Mouse (Mus musculus) kidney, embryonic 15.5 days (tissue): ENCODE results near the gene Cln6. TPM values are rescaled to one million over a fixed set of nuclear protein-coding genes. Genes with fewer than 3 reads are reported as not detected.

Source experiments
- ATAC-seq: fragments of 200-750 bp; cut with Nextera tagmentation; replicated peaks from 2 replicates; pipeline ENCODE4 v1.8.0; 2017; ENCODE audit warnings: moderate TSS enrichment; ENCODE audit not compliant: low FRiP score
- H3K27ac ChIP-seq: fragments of 300-500 bp; sonication (generic); 2 replicates; pipeline ENCODE4 v1.5.1; 2015; ENCODE audit warnings: mild to moderate bottlenecking, inconsistent platforms
- H3K27me3 ChIP-seq: fragments of 300-500 bp; sonication (generic); 2 replicates; pipeline ENCODE4 v1.6.1; 2015; ENCODE audit warnings: inconsistent platforms
- H3K36me3 ChIP-seq: fragments of 300-500 bp; sonication (generic); 2 replicates; pipeline ENCODE4 v1.6.1; 2015; ENCODE audit warnings: inconsistent platforms
- H3K4me1 ChIP-seq: fragments of 300-500 bp; sonication (generic); 2 replicates; pipeline ENCODE4 v1.6.1; 2015; ENCODE audit warnings: inconsistent platforms
- H3K4me2 ChIP-seq: fragments of 300-500 bp; sonication (generic); 2 replicates; pipeline ENCODE4 v1.6.1; 2015; ENCODE audit warnings: moderate library complexity, mild to moderate bottlenecking, inconsistent platforms
- H3K4me3 ChIP-seq: fragments of 300-500 bp; sonication (generic); replicated peaks from 2 replicates; pipeline ENCODE4 v1.5.1; 2015; ENCODE audit warnings: mild to moderate bottlenecking, inconsistent platforms
- H3K9ac ChIP-seq: fragments of 300-500 bp; sonication (generic); 2 replicates; pipeline ENCODE4 v1.6.1; 2015; ENCODE audit warnings: mild to moderate bottlenecking, inconsistent platforms
- H3K9me3 ChIP-seq: fragments of 300-500 bp; sonication (generic); replicated peaks from 2 replicates; pipeline ENCODE4 v1.6.1; 2016; ENCODE audit warnings: inconsistent platforms
- WGBS: fragments of 180-500 bp; shearing (Covaris S2); methylation state at CpG from one replicate; pipeline ENCODE4 v1.1.7; 2015; ENCODE audit warnings: mixed read lengths; 5-methylcytosine and 5-hydroxymethylcytosine counted together
- polyA plus RNA-seq: library from polyadenylated mRNA; unstranded; fragments of >200 nt; fragmentation: Nextera tagmentation; extraction: Ambion mirVana; gene quantifications from 2 replicates; pipeline ENCODE4 v1.2.1, GENCODE M21; 2015

Gene Cln6
- polyA plus RNA-seq, 1 experiment from 2014 or later: 27.1 TPM

DNA sequence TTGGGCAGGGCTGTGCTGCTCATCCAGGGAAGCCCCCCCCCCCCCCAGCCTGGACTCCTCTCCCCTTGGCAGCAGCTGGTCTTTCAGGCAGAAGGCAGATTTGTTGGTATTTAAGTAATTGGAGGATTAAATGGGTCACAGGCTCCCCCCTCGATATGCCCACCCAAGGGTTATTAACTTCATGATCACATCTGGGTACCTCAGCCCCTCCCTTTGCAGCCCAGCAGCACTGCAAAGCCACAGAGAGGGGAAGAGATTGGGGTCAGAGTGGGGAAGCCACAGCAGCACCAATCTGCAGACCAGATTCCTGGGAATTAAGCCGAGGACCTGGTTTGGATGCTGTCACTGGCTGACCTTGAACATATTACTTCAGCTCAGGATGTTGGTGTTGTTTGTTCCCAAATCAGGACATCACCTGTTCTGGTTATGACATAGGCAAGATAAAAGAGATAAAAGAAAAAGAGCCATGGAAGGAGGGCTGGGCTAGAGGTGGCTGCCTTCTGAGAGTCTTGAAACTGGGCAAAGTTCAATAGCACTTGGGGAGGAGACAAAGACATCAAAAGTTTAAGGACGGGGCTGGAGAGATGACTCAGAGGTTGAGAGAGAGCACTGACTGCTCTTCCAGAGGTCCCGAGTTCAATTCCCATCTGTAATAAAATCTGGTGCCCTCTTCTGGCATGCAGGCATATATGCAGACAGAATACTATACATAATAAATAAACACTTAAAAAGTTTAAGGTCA, 2.7 kb upstream of the Cln6 start:
- Histone ChIP-seq H3K27ac (0 out of 2 replicates have a peak overlapping the region, but pooled peaks have one; percentile 3), H3K36me3 (peaks cover 2% of the 10 kb centered on the region; the same call in 1 of the 2 replicates)
- WGBS: 51% methylated on average over 4 of the region's 4 CpGs

DNA sequence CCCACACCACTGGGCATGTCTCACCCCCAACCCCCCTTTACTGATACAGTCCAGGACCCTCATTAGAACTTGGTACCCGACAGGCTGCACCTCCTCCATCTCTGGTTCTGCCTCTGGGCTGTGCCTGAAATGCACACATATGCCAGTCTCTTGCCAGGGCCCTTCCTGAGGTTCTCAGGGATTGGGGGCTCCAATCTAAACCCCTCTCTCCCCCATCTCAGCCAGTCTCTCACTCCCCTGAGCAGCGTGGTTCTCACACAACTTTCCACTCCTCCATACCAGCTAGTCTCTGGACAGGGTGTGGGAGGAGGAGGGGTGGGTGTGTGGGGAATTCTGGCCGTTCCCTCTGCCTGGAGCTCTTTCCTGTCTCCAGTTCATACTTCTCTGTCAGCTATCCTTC, 974 bp upstream of the Cln6 start:
- H3K4me2 ChIP-seq: peak overlapping the region; percentile 71; the same call in 1 of the 2 replicates

More for the DNA sequence above, 2.7 kb upstream of the Cln6 start:
- ATAC-seq: no peak
- Histone ChIP-seq H3K4me2 (no peak overlapping the region), H3K9ac (no peak overlapping the region), H3K4me1 (peaks cover 33% of the 10 kb centered on the region), H3K4me3 (no peak overlapping the region), H3K27me3 (no peaks in the 10 kb centered on the region), H3K9me3 (no peaks in the 10 kb centered on the region)

DNA sequence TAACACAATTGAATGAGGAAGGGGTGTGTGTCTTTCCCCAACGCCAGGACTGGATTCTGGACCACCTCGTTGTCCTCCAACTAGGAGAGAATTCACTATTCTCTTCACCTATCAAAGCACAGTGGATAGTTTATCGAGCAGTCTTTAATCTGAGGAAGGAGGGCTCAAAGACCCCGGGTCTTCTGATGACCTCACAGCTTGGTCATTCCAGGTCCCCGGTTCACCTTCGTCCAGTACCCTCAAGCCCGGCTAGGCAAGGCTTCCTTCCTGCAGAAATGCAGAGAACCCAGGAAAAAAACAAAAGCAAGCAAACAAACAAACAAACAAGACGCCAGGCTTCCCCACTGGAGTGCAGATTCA, 459 bp upstream of the Cln6 start:
- Histone ChIP-seq H3K4me3 (peak overlapping the region; percentile 57), H3K4me2 (peak overlapping the region; percentile 71), H3K27ac (peak overlapping the region; percentile 88), H3K9me3 (no peaks in the 10 kb centered on the region), H3K27me3 (no peaks in the 10 kb centered on the region), H3K4me1 (peaks cover 34% of the 10 kb centered on the region), H3K36me3 (peaks cover 5% of the 10 kb centered on the region; the same call in 1 of the 2 replicates), H3K9ac (no peak overlapping the region)
- 13% methylated on average over 8 of the region's 8 CpGs for WGBS
- ATAC-seq: peak; percentile 44; the same call in 1 of the 2 replicates

More for the DNA sequence above, 974 bp upstream of the Cln6 start:
- H3K9ac ChIP-seq: no peak overlapping the region
- H3K9me3 ChIP-seq: no peaks in the 10 kb centered on the region
- H3K27ac ChIP-seq: peak overlapping the region; percentile 88
- H3K27me3 ChIP-seq: no peaks in the 10 kb centered on the region
- peaks cover 5% of the 10 kb centered on the region; the same call in 1 of the 2 replicates for H3K36me3 ChIP-seq
- no peak overlapping the region for H3K4me3 ChIP-seq
- 25% methylated on average over 3 of the region's 3 CpGs for WGBS
- H3K4me1 ChIP-seq: peaks cover 34% of the 10 kb centered on the region
- no peak for ATAC-seq

DNA sequence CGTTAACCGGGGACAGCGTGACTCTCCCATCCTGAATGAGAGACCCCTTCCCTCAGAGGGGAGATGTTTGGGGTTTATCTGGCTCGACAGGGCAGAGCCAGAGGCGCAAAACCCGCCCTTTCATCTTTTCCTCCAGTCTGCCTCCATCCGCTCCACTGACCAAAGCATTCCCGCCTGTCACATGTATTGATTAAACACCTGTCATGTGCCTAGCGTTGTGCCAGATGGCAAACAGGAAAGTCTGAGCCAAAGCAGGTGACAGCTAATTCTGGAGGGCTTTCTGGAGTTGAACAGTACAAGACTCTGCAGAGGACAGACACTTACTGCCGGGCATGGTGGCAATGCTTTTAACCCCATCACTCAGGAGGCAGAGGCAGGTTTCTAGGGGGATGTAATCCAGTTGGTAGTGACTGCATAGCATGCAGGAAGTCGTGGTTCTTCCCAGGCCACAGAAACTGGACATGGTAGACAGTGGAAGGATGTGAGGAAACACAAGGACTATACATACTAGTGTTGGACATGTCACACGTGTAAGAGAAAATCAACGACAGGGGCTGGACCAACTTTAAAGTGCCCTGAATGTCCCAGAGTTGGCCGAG, 686 bp downstream of the Cln6 start:
- Histone ChIP-seq H3K4me2 (peak overlapping the region; percentile 71), H3K9me3 (no peaks in the 10 kb centered on the region), H3K4me3 (peak overlapping the region; percentile 57), H3K27me3 (no peaks in the 10 kb centered on the region), H3K27ac (peak overlapping the region; percentile 88), H3K4me1 (peaks cover 34% of the 10 kb centered on the region), H3K9ac (peak overlapping the region; percentile 72), H3K36me3 (peaks cover 5% of the 10 kb centered on the region; the same call in 1 of the 2 replicates)
- ATAC-seq: no peak
- 9% methylated on average over 14 of the region's 14 CpGs for WGBS

DNA sequence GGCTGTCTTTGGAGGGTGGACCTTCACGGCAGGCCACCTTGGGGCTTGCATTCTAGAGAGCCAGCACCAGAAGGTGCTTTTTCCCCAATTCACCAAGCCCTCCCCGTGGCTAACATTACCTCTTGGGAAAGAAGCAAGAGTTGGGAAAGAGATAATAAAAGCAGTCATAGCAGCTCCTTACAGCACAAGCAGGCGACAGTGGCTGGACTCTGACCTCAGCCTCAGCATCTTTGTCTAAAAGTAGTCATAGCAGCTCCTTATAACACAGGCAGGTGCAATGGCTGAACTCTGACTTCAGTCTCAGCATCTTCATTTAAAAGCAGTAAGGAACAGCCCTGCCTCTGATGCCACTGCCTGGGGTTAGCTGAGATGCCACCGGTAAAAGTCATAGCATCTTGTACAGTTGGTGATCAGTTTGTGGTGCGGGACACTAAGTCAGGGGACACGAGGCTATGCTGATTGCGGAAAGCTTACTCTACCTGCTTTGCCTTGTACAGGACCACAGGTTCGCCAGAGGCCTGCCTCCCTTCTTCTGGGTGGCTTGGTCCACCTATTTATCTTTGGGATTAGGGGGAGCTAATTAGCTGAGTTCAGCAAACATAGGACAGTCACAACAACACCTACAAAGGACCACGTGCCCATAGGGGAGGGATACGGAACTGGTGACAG, 4.9 kb downstream of the Cln6 start:
- H3K4me3 ChIP-seq: no peak overlapping the region
- no peak for ATAC-seq

DNA sequence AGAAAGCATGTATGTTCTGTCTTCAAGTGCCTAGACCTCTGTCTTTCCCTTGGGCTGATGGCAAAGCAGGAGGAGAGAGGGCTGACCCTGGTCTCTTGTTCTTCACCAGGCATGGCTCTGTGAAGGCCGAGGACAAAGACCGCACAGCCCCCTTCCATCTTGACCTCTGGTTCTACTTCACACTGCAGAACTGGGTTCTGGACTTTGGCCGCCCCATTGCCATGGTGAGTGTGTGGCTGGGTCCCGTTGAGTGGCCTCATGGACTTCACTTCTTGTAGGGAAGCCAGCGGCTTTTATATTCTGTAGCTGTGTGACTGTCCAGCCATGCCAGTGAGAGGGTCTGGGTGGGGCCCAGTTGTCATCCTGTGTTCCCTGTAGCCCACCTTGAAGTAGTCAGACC, 5.9 kb downstream of the Cln6 start:
- ATAC-seq: no peak
- Histone ChIP-seq H3K9me3 (no peaks in the 10 kb centered on the region), H3K9ac (no peak overlapping the region), H3K4me2 (no peak overlapping the region), H3K27me3 (no peaks in the 10 kb centered on the region), H3K36me3 (peaks cover 21% of the 10 kb centered on the region), H3K4me3 (no peak overlapping the region), H3K27ac (no peak overlapping the region), H3K4me1 (peaks cover 17% of the 10 kb centered on the region)
- 89% methylated on average over 5 of the region's 5 CpGs for WGBS

More for the DNA sequence above, 4.9 kb downstream of the Cln6 start:
- Histone ChIP-seq H3K9me3 (no peaks in the 10 kb centered on the region), H3K9ac (no peak overlapping the region), H3K36me3 (peaks cover 14% of the 10 kb centered on the region), H3K27me3 (no peaks in the 10 kb centered on the region), H3K4me2 (no peak overlapping the region), H3K4me1 (peaks cover 23% of the 10 kb centered on the region), H3K27ac (no peak overlapping the region)
- WGBS: 84% methylated on average over 10 of the region's 10 CpGs

DNA sequence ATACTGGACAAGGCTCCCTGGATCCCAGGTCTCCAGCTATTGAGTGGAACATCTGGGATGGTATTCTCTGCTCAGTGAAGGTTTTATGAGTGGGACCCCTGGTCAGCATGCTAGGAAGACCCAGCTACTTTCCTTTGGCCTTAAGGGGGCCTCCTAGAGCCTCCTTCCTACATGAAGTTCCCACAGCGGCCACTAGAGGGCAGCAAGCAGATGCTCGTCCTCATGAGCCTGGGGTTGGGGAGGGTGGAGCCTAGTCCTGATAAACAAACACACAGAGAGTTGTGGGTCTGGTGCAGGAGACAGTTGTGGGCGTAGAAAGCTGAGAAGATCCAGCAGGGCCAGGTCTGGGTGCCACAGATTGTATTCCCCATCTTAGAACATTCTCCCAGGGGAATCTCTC, 9.1 kb downstream of the Cln6 start:
- peaks cover 19% of the 10 kb centered on the region for H3K4me1 ChIP-seq
- peak; percentile 67 for ATAC-seq
- no peaks in the 10 kb centered on the region for H3K27me3 ChIP-seq
- no peak overlapping the region for H3K9ac ChIP-seq
- no peak overlapping the region for H3K4me2 ChIP-seq
- no peak overlapping the region for H3K27ac ChIP-seq
- H3K4me3 ChIP-seq: no peak overlapping the region
- no peaks in the 10 kb centered on the region for H3K9me3 ChIP-seq
- 7% methylated on average over 3 of the region's 3 CpGs for WGBS
- H3K36me3 ChIP-seq: peaks cover 40% of the 10 kb centered on the region

DNA sequence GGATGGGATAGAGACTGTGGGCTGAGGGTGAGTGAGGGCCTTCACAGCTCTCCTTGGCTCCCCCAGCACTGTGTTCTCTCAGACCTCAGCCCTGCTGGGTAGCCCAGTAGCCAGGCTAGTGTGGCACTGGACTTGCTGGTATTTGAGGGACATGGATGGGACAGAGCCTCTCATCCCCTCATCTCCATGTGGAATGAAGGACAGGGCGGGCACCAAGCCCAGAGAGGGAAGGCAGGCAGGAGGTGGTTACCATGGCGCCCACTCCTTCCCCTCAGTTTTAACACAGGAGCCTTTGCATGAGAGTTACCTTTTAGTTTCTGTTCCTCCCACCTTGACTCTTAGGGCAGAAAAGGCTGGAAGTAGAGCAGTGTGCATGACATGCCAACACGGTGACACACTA, 10.1 kb downstream of the Cln6 start:
- Histone ChIP-seq H3K4me1 (peaks cover 21% of the 10 kb centered on the region), H3K36me3 (peaks cover 40% of the 10 kb centered on the region), H3K4me2 (no peak overlapping the region), H3K9ac (no peak overlapping the region), H3K27ac (no peak overlapping the region), H3K4me3 (no peak overlapping the region), H3K27me3 (no peaks in the 10 kb centered on the region), H3K9me3 (no peaks in the 10 kb centered on the region)
- no peak for ATAC-seq
- 94% methylated on average over 3 of the region's 3 CpGs for WGBS

DNA sequence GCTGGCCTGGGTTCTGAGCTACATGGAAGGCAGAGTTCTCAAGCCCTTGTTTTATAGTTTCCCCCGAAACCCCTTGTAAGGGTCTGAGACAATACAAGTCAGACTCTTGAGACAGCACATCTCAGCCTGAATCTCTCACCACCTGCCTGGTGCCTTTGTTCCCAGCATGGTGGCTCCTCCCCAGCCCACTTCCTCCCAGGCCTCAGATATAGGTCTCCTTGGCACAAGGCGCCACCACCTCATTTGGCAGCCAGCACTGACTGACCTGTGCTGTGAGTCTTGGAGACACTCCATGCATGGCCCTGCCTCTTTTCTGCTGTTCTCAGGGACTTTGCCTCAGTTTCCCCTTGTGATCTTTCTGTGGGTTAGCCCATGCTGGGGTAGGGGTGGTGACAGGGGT, 13.0 kb downstream of the Cln6 start:
- ATAC-seq: no peak
- WGBS: 85% methylated on average over 2 of the region's 2 CpGs
- Histone ChIP-seq H3K27ac (0 out of 2 replicates have a peak overlapping the region, but pooled peaks have one; percentile 34), H3K9ac (no peak overlapping the region), H3K4me2 (no peak overlapping the region), H3K4me3 (no peak overlapping the region), H3K36me3 (peaks cover 38% of the 10 kb centered on the region), H3K9me3 (no peaks in the 10 kb centered on the region), H3K27me3 (no peaks in the 10 kb centered on the region), H3K4me1 (peaks cover 40% of the 10 kb centered on the region)

DNA sequence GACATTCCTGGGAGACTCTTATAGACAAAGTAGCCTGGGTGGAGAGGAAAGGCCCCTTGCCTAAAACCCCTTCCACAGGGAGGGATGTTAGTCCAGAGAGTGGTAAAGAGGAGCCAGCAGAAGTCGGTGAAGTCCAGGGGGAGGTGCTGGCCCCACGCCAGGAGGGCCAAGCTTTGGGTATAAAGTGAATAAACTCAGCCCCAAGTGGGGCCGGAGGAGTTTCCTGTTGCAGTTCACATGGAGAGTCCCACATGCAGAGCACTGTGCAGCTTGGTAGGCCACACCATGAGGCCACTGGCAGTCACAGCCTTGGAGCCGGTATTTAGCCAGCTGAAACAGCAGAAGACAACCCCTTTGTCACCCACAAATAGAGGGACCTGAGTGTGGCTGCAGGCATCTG, 15.9 kb downstream of the Cln6 start:
- peaks cover 24% of the 10 kb centered on the region for H3K36me3 ChIP-seq
- no peak overlapping the region for H3K4me2 ChIP-seq
- H3K4me1 ChIP-seq: peaks cover 62% of the 10 kb centered on the region
- no peaks in the 10 kb centered on the region for H3K27me3 ChIP-seq
- H3K9me3 ChIP-seq: no peaks in the 10 kb centered on the region
- WGBS: 30% methylated on average over 4 of the region's 4 CpGs
- no peak overlapping the region for H3K9ac ChIP-seq
- H3K4me3 ChIP-seq: no peak overlapping the region
- no peak for ATAC-seq
- H3K27ac ChIP-seq: peak overlapping the region; percentile 43

DNA sequence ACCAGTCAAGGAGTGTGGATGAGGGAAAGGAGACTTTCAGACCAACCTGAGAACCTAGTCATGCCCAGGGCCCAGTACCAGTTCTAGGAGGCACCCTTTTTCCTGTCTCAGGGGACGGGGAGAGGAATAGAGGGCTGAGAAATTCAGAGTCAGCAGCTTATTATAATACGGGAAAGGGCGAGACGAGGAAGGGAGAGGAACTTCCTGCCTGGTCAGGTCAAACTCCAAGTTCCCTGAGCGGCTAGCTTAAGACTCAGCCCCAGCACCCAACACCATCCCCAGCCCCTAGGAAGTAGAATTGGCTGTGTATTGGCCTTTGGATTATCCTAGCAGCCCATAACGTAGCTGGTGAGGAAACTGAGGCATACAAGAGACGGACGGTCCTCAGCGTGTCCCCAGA, 18.6 kb downstream of the Cln6 start:
- 51% methylated on average over 9 of the region's 9 CpGs for WGBS
- H3K4me3 ChIP-seq: peak overlapping the region; percentile 33; the same call in 1 of the 2 replicates
- peaks cover 62% of the 10 kb centered on the region for H3K4me1 ChIP-seq
- H3K27me3 ChIP-seq: no peaks in the 10 kb centered on the region
- H3K27ac ChIP-seq: peak overlapping the region; percentile 94
- H3K36me3 ChIP-seq: no peaks in the 10 kb centered on the region
- no peaks in the 10 kb centered on the region for H3K9me3 ChIP-seq
- no peak for ATAC-seq
- H3K4me2 ChIP-seq: peak overlapping the region; percentile 52
- H3K9ac ChIP-seq: no peak overlapping the region

DNA sequence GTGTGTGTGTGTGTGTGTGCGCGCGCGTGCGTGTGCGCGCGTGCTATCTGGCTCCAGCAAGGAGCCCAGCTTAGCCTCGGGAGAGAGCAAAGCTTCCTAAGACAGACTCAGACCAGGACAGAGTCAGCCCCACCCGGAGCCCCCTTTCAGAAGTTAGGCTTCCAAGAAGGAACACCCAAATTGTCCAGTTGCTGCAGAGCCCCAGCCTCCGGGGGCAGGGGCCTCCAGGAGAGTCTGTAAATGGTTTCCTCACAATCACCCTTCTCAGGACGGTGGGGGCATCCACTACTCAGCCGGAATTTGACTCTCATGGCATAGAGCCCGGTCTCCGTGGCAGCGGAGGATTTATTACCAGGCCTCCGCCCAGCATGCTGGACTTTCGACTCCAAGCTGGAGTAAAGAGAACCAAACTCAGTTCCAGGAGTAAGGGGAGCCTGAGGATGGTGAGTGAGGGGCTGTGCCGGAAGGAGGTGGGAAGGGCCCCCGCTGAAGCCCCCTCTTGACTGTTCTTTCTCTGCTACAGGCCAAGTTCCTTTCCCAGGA, 19.2 kb downstream of the Cln6 start, which contains the start of gene Calml4:
Gene Calml4, plus strand, starts transcription at position 362 of the 543 bp plus-strand sequence.
- no peaks in the 10 kb centered on the region for H3K9me3 ChIP-seq
- peak within 1 kb of the TSS; percentile 32; the same call in 1 of the 2 replicates for H3K9ac ChIP-seq
- WGBS: 12% methylated on average over 20 of the region's 20 CpGs

More for the DNA sequence above, 19.2 kb downstream of the Cln6 start, which contains the start of gene Calml4:
- Histone ChIP-seq H3K4me2 (peak within 1 kb of the TSS; percentile 52), H3K4me1 (peaks cover 62% of the 10 kb centered on the region), H3K36me3 (no peaks in the 10 kb centered on the region), H3K27me3 (no peaks in the 10 kb centered on the region), H3K4me3 (peak within 1 kb of the TSS; percentile 33), H3K27ac (peak within 1 kb of the TSS; percentile 94)
- peak; percentile 86 for ATAC-seq
